14 mouse cellular contexts compared by ENCODE assay signal in the genomic region with DNA sequence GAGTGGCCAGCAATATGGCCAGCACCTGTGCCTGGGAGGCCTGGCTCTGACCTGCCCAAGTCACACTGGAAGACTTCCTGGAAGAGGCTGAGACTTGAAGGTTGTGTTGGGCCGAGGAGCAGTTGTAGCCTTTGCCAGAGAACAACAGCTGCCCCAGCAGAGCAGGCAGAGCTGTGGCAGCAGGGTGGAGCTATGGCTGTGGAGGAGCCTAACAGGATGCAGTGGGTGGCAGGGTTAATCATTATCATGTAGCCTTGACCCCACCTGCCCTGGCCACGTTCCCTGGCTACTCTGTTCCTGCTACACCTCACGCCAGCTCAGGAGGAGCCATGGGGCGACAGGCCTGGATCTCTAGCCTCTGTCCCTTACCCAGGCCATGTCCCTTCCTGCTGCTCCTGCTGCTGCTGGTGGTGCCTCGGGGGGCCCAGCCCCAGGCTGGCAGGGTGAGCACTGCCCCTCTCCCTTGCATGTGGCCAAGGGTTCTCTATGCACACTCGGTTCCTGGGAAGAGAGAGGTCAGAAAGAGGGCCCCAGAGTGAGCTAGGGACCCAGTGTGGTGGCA. TPM values are rescaled to one million over a fixed set of nuclear protein-coding genes. Genes with fewer than 3 reads are reported as not detected.
DNase-seq lines count a peak whose midpoint lies in the region; ATAC-seq and TF ChIP-seq lines count a peak whose summit lies in the region.
"Had no signal": no experiment of that assay in that cellular context is flagged by ENCODE, and none has a peak within 500 bp of the region (broad histone marks: within the 10 kb centered on the region; RNA-seq: fewer than 3 reads in every experiment).

Gene Hgfac, plus strand, starts transcription at position 242 of the 562 bp plus-strand sequence.

- peak within 1 kb of the TSS; percentile 42 for H3K27ac ChIP-seq in kidney, adult 2 months (ENCODE audit: insufficient read depth, low read depth, low read length)
- H3K27ac ChIP-seq in liver, adult 2 months (replicated peaks; ENCODE audit: insufficient read depth, low read depth, low read length) = peak within 1 kb of the TSS; percentile 97
- H3K27ac ChIP-seq in stomach, embryonic 15.5 days = peak within 1 kb of the TSS; percentile 54; the same call in 1 of the 2 replicates
- H3K27ac ChIP-seq: forebrain, embryonic 12.5 days; hindbrain, embryonic 15.5 days; limb, embryonic 13.5 days had no signal

- no peaks in the 10 kb centered on the region for H3K9me3 ChIP-seq in stomach, embryonic 15.5 days
- H3K9me3 ChIP-seq: forebrain, embryonic 12.5 days; G1E; hindbrain, embryonic 15.5 days; limb, embryonic 13.5 days had no signal

- peak; percentile 53; the same call in 1 of the 2 replicates for ATAC-seq in stomach, embryonic 15.5 days (ENCODE audit: insufficient read depth, low FRiP score, low read depth)

- H3K79me2 ChIP-seq in liver, adult 2 months (ENCODE audit: control insufficient read depth, insufficient read depth, low read length) = peaks cover 7% of the 10 kb centered on the region; the same call in 1 of the 2 replicates

- no peaks in the 10 kb centered on the region for H3K27me3 ChIP-seq in kidney, adult 2 months (replicated peaks; ENCODE audit: control insufficient read depth, insufficient read depth, low read length)
- no peaks in the 10 kb centered on the region for H3K27me3 ChIP-seq in liver, adult 2 months (ENCODE audit: control insufficient read depth, insufficient read depth, low read length)
- H3K27me3 ChIP-seq in stomach, embryonic 15.5 days (replicated peaks) = no peaks in the 10 kb centered on the region
- H3K27me3 ChIP-seq: forebrain, embryonic 12.5 days; hindbrain, embryonic 15.5 days; limb, embryonic 13.5 days had no signal

- peak; percentile 31 for DNase-seq in testis, postnatal 14 days (ENCODE audit: low spot score)
- DNase-seq in testis, postnatal 10 days (ENCODE audit: low spot score) = no peak
- DNase-seq in kidney, adult 2 months = peak; percentile 96
- peak; percentile 96 for DNase-seq in liver, adult 2 months (ENCODE audit: extremely low read depth, low read depth, low spot score)
- DNase-seq in layer of hippocampus, postnatal 10 days (ENCODE audit: low spot score in 2 of 2) = no peak
- no peak for DNase-seq in Muller cell, postnatal 12 days (ENCODE audit: inconsistent ontology term)
- no peak for DNase-seq in spleen, postnatal 14 days (ENCODE audit: low spot score in 2 of 2)
- DNase-seq: cerebellum, postnatal 36 days; heart, adult 11 months had no signal

- peaks cover 8% of the 10 kb centered on the region for H3K4me1 ChIP-seq in kidney, adult 2 months (ENCODE audit: control insufficient read depth, insufficient read depth, low read length)
- H3K4me1 ChIP-seq in liver, adult 2 months (ENCODE audit: control insufficient read depth, insufficient read depth, low read length) = peaks cover 22% of the 10 kb centered on the region
- H3K4me1 ChIP-seq in stomach, embryonic 15.5 days = peaks cover 6% of the 10 kb centered on the region; the same call in 1 of the 2 replicates
- H3K4me1 ChIP-seq: forebrain, embryonic 12.5 days; hindbrain, embryonic 15.5 days; limb, embryonic 13.5 days had no signal

- TF ChIP-seq POLR2A in kidney, adult 2 months (IDR thresholded peaks at IDR 0.05; ENCODE audit: low read depth, low read length) = peak; percentile 2
- TF ChIP-seq POLR2A in liver, adult 2 months (IDR thresholded peaks at IDR 0.05; ENCODE audit: extremely low read depth, insufficient read depth, low read length) = peak; percentile 79

- no peaks in the 10 kb centered on the region for H3K36me3 ChIP-seq in kidney, adult 2 months (ENCODE audit: control insufficient read depth, insufficient read depth, low read length)
- H3K36me3 ChIP-seq in liver, adult 2 months (ENCODE audit: control insufficient read depth, insufficient read depth, low read length) = peaks cover 4% of the 10 kb centered on the region; the same call in 1 of the 2 replicates
- H3K36me3 ChIP-seq in stomach, embryonic 15.5 days = no peaks in the 10 kb centered on the region
- H3K36me3 ChIP-seq: forebrain, embryonic 12.5 days; G1E; hindbrain, embryonic 15.5 days; limb, embryonic 13.5 days had no signal

- 17% methylated on average over 6 of the region's 6 CpGs for WGBS in kidney, adult 2 months
- WGBS in liver, adult 2 months = 5% methylated on average over 6 of the region's 6 CpGs
- 34% methylated on average over 6 of the region's 6 CpGs for WGBS in stomach, embryonic 15.5 days

- TF ChIP-seq CTCF in kidney, adult 2 months (conservative IDR thresholded peaks at IDR 0.05; ENCODE audit: insufficient read depth, insufficient read length, low read depth, low read length) = 0 out of 2 replicates have a peak, but pooled peaks have one; percentile 18
- no peak; the same call in 1 of the 2 replicates for TF ChIP-seq CTCF in liver, adult 2 months (IDR thresholded peaks at IDR 0.05; ENCODE audit: low read depth, low read length)

- peak within 1 kb of the TSS; percentile 9; the same call in 1 of the 2 replicates for H3K4me3 ChIP-seq in kidney, adult 2 months (ENCODE audit: insufficient read depth, low read depth, low read length)
- H3K4me3 ChIP-seq in liver, adult 2 months (ENCODE audit: insufficient read depth, low read depth, low read length) = peak within 1 kb of the TSS; percentile 74
- H3K4me3 ChIP-seq in stomach, embryonic 15.5 days (replicated peaks) = no peak within 1 kb of the TSS
- H3K4me3 ChIP-seq: forebrain, embryonic 12.5 days; hindbrain, embryonic 15.5 days; limb, embryonic 13.5 days had no signal

- peak within 1 kb of the TSS; percentile 88 for H3K9ac ChIP-seq in liver, adult 2 months (ENCODE audit: low read depth, low read length)
- no peak within 1 kb of the TSS for H3K9ac ChIP-seq in stomach, embryonic 15.5 days
- H3K9ac ChIP-seq: forebrain, embryonic 12.5 days; hindbrain, embryonic 15.5 days; limb, embryonic 13.5 days had no signal

- no peak within 1 kb of the TSS for H3K4me2 ChIP-seq in stomach, embryonic 15.5 days
- H3K4me2 ChIP-seq: forebrain, embryonic 12.5 days; hindbrain, embryonic 15.5 days; limb, embryonic 13.5 days had no signal

RNA-seq across cellular contexts. Expression of gene Hgfac, which starts in this region (rescaled TPM):
- 46.8 and 66.0 TPM in 2 replicates for polyA plus RNA-seq in kidney, adult 2 months (2012; rRNA removed)
- 239 and 244 TPM in 2 replicates for total RNA-seq in liver, adult 2 months (2014; rRNA removed)
- polyA plus RNA-seq in liver, adult 2 months (2012; rRNA removed) = 780 and 1,032 TPM in 2 replicates
- polyA plus RNA-seq in stomach, embryonic 15.5 days (2015; fragmentation: Nextera tagmentation; extraction: Ambion mirVana) = 5.2 and 9.3 TPM in 2 replicates
- total RNA-seq in layer of hippocampus, postnatal 10 days (2021) = 1 to 10 TPM in 1 of 2 experiments, under 1 TPM in 1; 0.80 to 1.1 TPM
- polyA plus RNA-seq: G1E had no signal

Comparison
In these comparisons a context has a peak if more than half of its experiments do, and no peak if none do; other contexts are left out.
1. RNA of gene Hgfac (total RNA-seq): 239 to 244 TPM in liver, adult 2 months; 0.80 to 1.1 TPM in layer of hippocampus, postnatal 10 days; every median in the first group is over 100 times any median in the second.
2. RNA of gene Hgfac (polyA plus RNA-seq): 780 to 1,032 TPM in liver, adult 2 months; 46.8 to 66.0 TPM in kidney, adult 2 months and 5.2 to 9.3 TPM in stomach, embryonic 15.5 days; every median in the first group is over 10 times any median in the second.
3. DNase-seq: peak in testis, postnatal 14 days (single experiment), kidney, adult 2 months (single experiment) and liver, adult 2 months (single experiment); none in testis, postnatal 10 days (single experiment), layer of hippocampus, postnatal 10 days (0 of 2), Muller cell, postnatal 12 days (single experiment) and spleen, postnatal 14 days (0 of 2).
4. H3K27ac ChIP-seq: peak in every context shown above with its lines; median percentile 97 in liver, adult 2 months; 54 in stomach, embryonic 15.5 days; 42 in kidney, adult 2 months.